Mouse (Mus musculus) E14TG2a.4 (cell line): ENCODE measurements around the gene Lrrc4c.

Experiments
- H3K27me3 ChIP-seq: 2 replicates; pipeline ENCODE4 v1.6.1; 2014; ENCODE audit warnings: low read length, control low read depth; ENCODE audit not compliant: insufficient read depth
- H3K36me3 ChIP-seq: 2 replicates; pipeline ENCODE4 v1.6.1; 2014; ENCODE audit warnings: low read length, control low read depth; ENCODE audit not compliant: insufficient read depth
- H3K4me1 ChIP-seq: replicated peaks from 2 replicates; pipeline ENCODE4 v1.6.1; 2014; ENCODE audit warnings: low read depth, low read length, control low read depth
- H3K4me3 ChIP-seq: replicated peaks from 2 replicates; pipeline ENCODE4 v1.5.1; 2014; ENCODE audit warnings: mild to moderate bottlenecking, low read length
- H3K9me3 ChIP-seq: 2 replicates; pipeline ENCODE4 v1.6.1; 2014; ENCODE audit warnings: low read length, control low read depth
- CTCF ChIP-seq: conservative IDR thresholded peaks from 2 replicates; pipeline ENCODE4 v1.5.1; 2014; ENCODE audit warnings: low read length
- NANOG ChIP-seq: IDR thresholded peaks from 2 replicates; pipeline ENCODE4 v1.6.1; 2014; ENCODE audit warnings: borderline replicate concordance, low read length, mixed read lengths
- POU5F1 ChIP-seq: IDR thresholded peaks from 2 replicates; pipeline ENCODE4 v1.6.1; 2014; ENCODE audit warnings: low read length, borderline replicate concordance

The Lrrc4c gene

DNA sequence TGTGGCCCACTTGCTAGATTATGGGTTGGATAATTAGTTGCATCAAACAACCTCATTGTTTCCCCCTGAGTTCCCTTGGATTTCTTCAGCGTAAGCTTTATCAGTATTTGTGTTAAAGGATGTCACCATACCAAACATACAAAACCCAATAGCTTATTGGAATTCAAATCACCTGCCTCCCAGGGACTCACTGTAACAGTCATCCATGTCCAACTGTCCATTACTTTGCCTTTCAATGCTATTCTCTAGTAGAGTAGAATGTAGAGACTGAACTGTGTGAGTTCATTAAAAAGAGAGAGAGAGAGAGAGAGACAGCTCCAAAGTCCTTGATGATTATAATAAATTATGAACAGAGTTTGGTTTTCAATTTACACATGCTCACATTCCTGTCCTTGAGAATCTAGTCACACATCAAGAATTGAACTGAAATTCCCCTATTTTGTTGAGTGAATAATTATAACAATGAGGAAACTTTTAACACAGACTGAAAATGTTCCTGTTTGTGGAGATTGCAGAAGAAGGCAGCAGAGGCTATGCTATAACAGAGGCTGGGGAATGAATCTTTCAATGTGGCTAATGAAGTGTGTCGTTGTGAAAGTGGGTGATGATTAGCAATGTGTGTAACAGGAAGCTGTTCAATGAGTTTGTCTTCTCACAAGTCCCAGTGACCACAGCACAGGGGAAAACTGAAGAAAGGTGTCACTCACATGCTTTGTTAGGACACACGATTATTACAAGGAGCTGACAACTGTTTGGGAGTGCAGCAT is 181.3 kb downstream of the Lrrc4c start:
- no peaks in the 10 kb centered on the region for H3K27me3 ChIP-seq
- no peak overlapping the region for H3K4me3 ChIP-seq
- no peaks in the 10 kb centered on the region for H3K9me3 ChIP-seq
- no peaks in the 10 kb centered on the region for H3K36me3 ChIP-seq
- H3K4me1 ChIP-seq: no peaks in the 10 kb centered on the region
- TF ChIP-seq NANOG (no peak), POU5F1 (no peak), CTCF (no peak)

- TF ChIP-seq POU5F1 (no peak), NANOG (no peak), CTCF (no peak)
- Histone ChIP-seq H3K27me3 (no peaks in the 10 kb centered on the region), H3K4me3 (no peak overlapping the region), H3K36me3 (no peaks in the 10 kb centered on the region), H3K9me3 (no peaks in the 10 kb centered on the region), H3K4me1 (no peaks in the 10 kb centered on the region)
Measured at GRCm38 (mm10) chr2:96504140-96504539, 186.2 kb downstream of the Lrrc4c start.

GRCm38 (mm10) chr2:96505641-96506040 is 187.7 kb downstream of the Lrrc4c start:
- H3K36me3 ChIP-seq: no peaks in the 10 kb centered on the region
- H3K4me3 ChIP-seq: no peak overlapping the region
- no peaks in the 10 kb centered on the region for H3K9me3 ChIP-seq
- H3K4me1 ChIP-seq: no peaks in the 10 kb centered on the region
- no peaks in the 10 kb centered on the region for H3K27me3 ChIP-seq
- no peak for TF ChIP-seq POU5F1
- no peak for TF ChIP-seq NANOG
- TF ChIP-seq CTCF: no peak

GRCm38 (mm10) chr2:96508991-96509390 is 191.0 kb downstream of the Lrrc4c start:
- Histone ChIP-seq H3K36me3 (no peaks in the 10 kb centered on the region), H3K9me3 (no peaks in the 10 kb centered on the region), H3K4me3 (no peak overlapping the region), H3K4me1 (no peaks in the 10 kb centered on the region), H3K27me3 (no peaks in the 10 kb centered on the region)
- TF ChIP-seq POU5F1: no peak
- no peak for TF ChIP-seq NANOG
- TF ChIP-seq CTCF: no peak

- H3K4me1 ChIP-seq: no peaks in the 10 kb centered on the region
- H3K27me3 ChIP-seq: no peaks in the 10 kb centered on the region
- no peaks in the 10 kb centered on the region for H3K9me3 ChIP-seq
- H3K36me3 ChIP-seq: no peaks in the 10 kb centered on the region
- TF ChIP-seq NANOG (no peak), CTCF (no peak; the same call in 1 of the 2 replicates), POU5F1 (no peak)
- H3K4me3 ChIP-seq: no peak overlapping the region
Measured at GRCm38 (mm10) chr2:96537469-96537868, 219.5 kb downstream of the Lrrc4c start.

GRCm38 (mm10) chr2:96547171-96547570 is 229.2 kb downstream of the Lrrc4c start:
- Histone ChIP-seq H3K4me1 (no peaks in the 10 kb centered on the region), H3K9me3 (no peaks in the 10 kb centered on the region), H3K27me3 (no peaks in the 10 kb centered on the region), H3K4me3 (no peak overlapping the region), H3K36me3 (no peaks in the 10 kb centered on the region)
- TF ChIP-seq CTCF (no peak), POU5F1 (no peak), NANOG (no peak)

DNA sequence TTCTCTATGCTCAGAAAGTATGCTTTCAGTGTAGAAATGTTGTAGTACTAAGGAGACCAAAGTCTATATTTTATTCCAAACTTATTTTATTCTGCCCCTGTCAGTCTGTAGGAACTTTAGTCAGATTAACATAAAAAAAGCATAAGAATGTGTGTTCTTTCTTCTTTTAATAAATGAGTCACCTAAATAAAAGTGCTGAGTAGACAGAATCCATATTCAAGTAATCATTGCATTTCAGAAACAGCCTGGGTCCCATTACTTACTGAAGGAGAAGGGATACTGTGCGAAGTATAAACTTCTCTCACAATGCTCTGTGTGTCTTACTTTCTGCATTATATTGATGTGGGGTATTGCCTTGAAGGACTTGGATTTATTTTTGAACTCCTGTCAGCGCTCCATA is 255.8 kb downstream of the Lrrc4c start:
- H3K4me1 ChIP-seq: no peaks in the 10 kb centered on the region
- no peaks in the 10 kb centered on the region for H3K36me3 ChIP-seq
- H3K9me3 ChIP-seq: no peaks in the 10 kb centered on the region
- no peak for TF ChIP-seq POU5F1
- no peak overlapping the region for H3K4me3 ChIP-seq
- H3K27me3 ChIP-seq: no peaks in the 10 kb centered on the region

DNA sequence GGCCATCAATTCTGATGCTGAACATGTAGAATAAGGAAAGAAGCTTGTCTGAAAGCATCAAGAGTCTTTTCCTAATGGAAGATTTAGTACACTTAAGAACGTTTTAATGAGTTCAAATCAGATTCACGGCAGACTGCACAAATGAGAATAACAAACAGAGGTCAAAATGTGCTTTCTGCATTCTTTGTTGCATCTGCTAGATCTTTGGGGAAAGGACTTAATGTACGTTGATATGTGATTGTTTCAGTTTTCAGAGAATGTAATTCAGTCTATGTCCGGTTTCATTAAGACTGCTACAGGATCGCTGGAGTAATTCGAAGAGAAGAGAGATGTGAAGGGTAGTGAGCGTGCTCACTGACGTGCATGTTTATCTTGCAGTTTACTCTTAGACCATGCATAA is 259.7 kb downstream of the Lrrc4c start:
- no peaks in the 10 kb centered on the region for H3K27me3 ChIP-seq
- H3K9me3 ChIP-seq: no peaks in the 10 kb centered on the region
- H3K36me3 ChIP-seq: no peaks in the 10 kb centered on the region
- TF ChIP-seq POU5F1 (no peak), CTCF (no peak), NANOG (no peak)
- H3K4me1 ChIP-seq: peaks cover 10% of the 10 kb centered on the region
- no peak overlapping the region for H3K4me3 ChIP-seq
